Mouse (Mus musculus) retina, postnatal 7 days (tissue): Measurements from ENCODE around the gene Surf6.

Experiments used
- DNase-seq: peaks from one replicate; pipeline ENCODE4 v3.0.0-alpha.2; 2012; ENCODE audit warnings: low read depth, low spot score

Gene Surf6

DNA sequence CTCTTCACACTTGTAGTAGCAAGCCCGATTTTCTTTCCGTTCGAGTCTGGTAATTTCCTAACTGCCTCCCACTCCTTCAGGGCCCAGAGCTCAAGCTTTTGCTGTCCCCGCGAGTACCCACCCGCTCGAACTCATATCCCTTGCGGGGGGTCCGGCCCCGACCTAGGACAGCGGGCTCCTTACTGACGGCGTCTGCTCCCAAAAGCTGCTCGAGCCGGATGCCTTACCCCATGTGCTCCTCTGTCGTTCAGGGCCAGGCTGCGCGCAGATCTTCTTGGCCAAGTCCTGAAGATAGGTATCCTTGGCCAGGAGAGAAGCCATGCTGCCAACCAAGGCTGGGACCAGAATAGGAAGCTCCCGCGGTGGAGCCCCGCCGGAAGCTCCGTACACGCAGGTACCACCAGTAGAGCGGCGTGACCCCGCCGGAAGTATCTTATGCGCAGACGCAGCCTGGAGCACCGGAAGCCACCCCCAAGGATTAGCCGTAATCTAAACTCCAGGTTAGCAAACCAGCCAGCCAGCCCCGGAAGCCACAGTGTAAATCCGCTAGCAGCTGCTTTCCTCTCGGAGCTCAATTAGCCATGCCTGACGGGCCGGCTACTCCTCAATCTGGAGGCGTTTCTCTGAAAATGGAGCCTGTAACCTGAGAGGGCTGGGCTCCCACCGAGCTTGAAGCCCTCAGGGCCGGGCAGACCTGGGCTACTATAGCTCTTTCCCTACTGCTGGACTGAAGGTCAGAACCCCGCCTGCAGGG, at the start of gene Surf6:
TSS of gene Surf6 (minus strand) at position 413 of the 754 bp plus-strand sequence.
- DNase-seq, result peak; percentile 92

GRCm38 (mm10) chr2:26952193-26952592, 49.5 kb upstream of the Surf6 start:
- DNase-seq, result no peak

GRCm38 (mm10) chr2:26951346-26951905, 48.7 kb upstream of the Surf6 start:
- no peak for DNase-seq

DNA sequence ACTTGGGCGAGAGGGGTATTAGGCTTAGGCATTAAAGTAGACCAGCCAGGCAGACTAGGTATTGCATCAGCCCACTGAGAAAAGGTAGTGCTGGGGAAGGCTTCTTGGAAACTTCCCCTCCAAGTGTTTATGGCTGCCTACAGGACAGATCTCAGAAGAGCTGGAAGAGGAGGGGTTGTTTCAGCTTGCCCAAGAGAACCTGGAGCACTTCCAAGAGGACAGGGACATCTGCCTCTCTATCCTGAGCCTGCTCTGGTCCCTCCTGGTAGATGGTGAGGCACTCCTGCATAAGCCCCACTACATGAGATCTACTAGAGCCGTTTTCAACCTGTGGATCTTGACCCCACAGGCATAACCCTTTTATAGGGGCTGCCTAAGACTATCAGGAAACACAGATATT, 47.7 kb upstream of the Surf6 start:
- DNase-seq, result no peak

DNA sequence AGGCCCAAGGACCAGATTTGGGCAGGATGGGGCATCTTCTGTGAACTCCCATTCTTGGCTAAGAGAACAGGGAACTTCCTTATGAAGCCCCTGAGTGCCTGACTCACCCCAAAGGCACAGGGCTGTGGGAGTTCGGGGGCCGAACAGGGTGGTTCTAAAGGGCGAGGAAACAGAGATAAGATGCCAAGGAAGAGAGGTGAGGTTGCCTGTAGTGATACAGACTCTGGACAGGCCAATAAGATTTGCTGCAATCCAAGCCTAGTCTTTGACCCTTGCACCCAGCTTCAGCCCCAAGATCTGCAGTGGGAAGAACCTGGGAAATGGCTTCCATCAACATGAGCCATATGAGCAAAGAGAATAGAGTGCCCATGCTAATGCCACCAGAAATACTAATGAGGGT, 40.6 kb upstream of the Surf6 start:
- no peak for DNase-seq

- DNase-seq, result no peak
Measured at GRCm38 (mm10) chr2:26941539-26941938, 38.9 kb upstream of the Surf6 start.

- no peak for DNase-seq
Measured at GRCm38 (mm10) chr2:26936425-26936824, 33.7 kb upstream of the Surf6 start.

DNA sequence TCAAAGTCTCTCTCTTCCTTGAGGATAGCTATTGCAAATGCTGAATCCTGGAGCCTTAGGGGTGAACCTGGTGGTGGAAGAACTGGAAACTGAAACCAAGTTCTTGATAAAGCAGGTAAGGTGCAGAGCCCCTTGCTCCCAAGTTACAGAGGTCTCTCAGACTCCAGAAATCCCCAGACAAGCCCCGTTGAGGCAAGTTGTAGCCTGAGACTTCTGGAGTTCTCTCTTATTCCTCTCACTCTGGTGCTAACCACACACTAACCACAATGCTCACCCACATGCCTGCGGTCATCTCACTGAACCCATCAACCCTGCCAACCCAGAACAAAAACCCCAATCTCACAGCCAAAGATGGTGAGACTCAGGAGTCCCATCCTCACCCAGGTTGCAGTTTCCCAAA, 32.6 kb upstream of the Surf6 start:
- no peak for DNase-seq

DNA sequence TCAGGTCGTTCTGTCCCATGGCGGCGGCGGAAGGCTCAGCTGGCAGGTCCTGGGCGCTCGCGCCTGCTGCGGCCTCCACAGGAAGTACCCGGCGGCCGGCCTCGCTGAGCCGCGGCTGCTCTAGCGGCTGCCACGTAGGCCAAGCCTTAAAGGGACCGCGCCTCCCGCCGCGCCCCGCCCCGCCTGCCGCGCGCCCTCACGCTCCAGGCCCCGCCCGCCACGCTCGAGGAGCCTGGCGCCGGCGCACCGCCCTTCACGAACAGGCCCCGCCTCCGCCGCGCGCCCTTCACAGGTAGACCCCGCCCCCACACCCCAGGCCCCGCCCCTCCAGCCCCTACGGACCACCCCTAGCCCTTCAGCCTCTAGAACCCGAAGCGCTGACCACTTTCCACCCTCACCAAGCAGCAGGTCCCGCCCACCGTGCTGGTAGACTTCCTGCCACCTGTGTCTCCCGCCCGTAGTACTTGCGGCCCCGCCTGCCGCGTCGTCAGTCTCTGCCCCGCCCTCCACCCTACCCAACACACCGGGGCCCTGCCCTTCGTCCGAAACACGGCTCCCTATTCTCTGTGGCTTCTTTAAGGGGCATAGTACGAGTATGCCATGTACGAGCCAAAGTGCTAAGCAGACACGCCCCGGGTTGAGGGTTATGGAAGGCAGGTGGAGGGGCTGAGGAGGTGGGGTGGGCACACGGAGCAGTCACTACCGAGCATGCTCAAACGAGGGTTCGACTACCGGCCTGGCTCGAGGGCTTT, 30.8 kb upstream of the Surf6 start, which contains the start of the genes Surf4 and Stkld1:
TSS of gene Surf4 (minus strand) at position 625 of the 752 bp plus-strand sequence.
TSS of gene Stkld1 (plus strand) at position 744 of the 752 bp plus-strand sequence.
- peak; percentile 91 for DNase-seq

DNA sequence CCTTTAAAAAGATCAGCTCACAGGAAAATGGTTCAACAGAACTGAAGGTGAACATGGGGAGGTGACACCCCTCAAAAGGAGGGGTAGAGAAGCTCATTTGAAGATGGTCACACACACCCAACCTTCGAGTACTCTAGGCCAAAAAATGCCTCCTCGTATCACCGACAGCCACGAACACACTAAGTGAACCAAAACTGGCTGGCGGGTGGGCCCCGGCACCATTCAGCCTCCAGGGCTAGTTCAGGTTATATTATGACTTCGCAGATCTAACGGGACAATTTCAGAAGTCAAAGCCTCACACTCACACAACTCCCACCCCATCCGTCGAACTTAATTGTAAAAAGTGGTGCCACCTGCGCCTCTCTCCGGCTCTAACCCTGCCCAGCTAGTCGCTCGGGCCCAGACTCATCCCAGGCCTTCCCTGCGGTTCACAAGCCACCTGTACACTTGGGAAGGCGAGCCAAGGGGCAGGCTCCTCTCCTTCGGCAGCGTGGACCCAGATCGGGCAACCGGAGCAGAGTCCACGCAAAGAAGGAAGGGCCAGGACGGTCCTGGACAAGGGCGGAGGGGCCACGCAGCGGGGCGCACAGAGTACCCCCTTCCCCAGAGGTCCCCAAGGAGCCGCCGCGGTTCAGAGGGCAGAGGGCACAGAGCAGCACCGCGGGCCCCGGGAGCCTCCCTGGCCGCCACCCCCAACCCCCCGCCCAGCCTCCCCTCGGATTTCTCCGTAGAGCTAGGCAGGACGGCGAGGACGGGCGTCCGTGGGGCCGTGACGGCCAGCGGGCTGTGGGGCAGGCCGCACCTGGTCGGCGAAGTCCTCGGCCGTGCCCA, 30.0 kb upstream of the Surf6 start:
- DNase-seq, result no peak

- no peak for DNase-seq
Measured at GRCm38 (mm10) chr2:26930390-26930789, 27.7 kb upstream of the Surf6 start.

GRCm38 (mm10) chr2:26927745-26928476, 25.2 kb upstream of the Surf6 start:
- DNase-seq, result no peak

GRCm38 (mm10) chr2:26921784-26922183, 19.1 kb upstream of the Surf6 start:
- DNase-seq, result no peak

DNA sequence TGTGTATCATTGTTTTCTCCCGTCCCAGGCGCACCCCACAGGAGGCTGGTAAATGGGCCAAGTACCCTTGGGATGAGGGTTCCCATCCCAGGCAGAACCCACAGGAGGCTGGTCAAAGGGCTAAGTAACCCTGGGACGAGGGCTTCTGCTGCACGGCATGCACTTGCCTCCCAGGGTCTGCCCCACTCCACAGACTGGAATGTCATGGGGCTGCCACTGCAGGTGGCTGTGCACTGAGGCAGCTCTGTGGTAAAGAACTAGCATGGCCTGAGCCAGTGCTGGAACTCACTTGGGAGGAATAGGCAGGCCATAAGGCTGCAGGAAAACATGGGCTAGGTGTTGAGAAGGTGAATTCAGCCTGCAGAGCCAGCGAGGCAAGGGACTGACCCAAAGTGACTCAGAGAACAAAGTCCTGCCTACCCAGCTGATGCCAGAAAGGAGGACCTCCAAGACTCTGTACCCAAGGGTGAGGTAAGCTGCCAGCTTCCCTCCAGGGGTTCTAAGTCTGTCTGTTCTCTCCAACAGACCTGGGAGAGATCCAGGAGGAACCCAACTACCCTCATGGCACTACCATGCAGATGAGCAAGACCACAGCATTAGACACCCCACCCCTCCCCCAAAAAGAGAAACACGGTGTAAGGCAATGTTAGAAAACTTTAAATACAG, 17.6 kb upstream of the Surf6 start:
- no peak for DNase-seq

GRCm38 (mm10) chr2:26919684-26920083, 17.0 kb upstream of the Surf6 start:
- no peak for DNase-seq

DNA sequence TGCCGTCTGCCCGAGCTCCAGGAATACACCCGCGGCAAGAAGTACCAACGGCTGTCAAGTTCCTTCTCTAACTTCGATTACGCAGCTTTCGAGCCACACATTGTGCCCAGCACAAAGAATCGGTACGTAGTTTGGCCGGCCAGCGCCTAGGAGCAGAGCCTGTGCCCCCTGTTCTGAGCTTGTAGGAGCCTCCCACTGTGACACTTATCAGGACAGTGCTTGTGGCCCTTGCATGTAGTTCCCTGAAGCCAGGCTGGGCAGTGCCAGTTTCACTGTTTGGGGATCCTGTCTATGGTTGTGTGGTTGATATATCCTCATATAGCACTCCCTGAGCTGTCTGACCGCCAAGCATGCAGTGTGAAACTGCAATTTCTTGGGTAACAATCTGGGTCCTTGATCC, 14.1 kb upstream of the Surf6 start:
- no peak for DNase-seq

DNA sequence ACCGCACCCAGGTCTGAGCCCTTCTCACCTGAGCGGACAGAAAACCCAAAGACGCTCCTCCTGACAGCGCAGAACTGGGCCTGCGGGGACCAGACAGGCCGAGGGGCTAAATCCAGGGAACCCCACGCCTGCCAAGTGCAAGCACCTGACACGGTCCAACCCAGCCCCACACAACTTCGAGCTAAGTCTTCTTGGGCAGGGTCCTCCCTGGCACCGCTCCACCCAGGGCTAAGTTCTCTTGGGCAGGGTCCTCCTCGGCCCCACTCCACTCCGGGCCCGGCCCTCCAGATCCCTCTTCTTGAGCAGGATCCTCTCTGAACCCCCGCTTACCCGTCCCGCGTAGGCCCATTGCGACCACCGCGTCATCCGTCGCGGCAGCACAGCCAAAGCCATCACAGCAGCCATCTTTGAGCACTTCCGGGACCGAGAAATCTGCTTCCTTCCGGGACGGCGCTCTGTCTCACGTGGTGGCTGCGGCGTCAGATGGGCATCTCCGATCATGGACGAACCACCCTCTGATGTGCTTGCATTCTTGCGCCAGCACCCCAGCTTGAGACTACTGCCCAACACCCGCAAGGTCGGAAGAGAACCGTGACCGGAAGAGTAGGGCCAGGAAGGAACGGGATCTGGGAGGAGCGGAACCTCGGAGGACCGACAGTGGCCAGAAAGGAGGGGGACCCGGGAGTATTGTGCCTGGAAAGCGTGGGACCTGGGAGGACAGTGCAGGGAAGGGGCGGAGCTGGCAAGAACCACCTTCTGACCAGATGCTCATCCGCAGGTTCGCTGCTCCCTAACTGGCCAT, 13.4 kb upstream of the Surf6 start, which contains the start of the genes Surf2 and Surf1:
TSS of gene Surf2 (plus strand) at position 441 of the 802 bp plus-strand sequence.
TSS of gene Surf1 (minus strand) at position 604 of the 802 bp plus-strand sequence.
- peak; percentile 71 for DNase-seq

GRCm38 (mm10) chr2:26914148-26914941, 11.7 kb upstream of the Surf6 start:
- DNase-seq, result no peak
